Mouse (Mus musculus): ENCODE data around the gene Rpl13. TPM values are rescaled to one million over a fixed set of nuclear protein-coding genes. Genes with fewer than 3 reads are reported as not detected.

Gene Rpl13
- polyA plus RNA-seq (2015; fragmentation: Nextera tagmentation; extraction: Ambion mirVana), result 802 and 841 TPM in 2 replicates

DNA sequence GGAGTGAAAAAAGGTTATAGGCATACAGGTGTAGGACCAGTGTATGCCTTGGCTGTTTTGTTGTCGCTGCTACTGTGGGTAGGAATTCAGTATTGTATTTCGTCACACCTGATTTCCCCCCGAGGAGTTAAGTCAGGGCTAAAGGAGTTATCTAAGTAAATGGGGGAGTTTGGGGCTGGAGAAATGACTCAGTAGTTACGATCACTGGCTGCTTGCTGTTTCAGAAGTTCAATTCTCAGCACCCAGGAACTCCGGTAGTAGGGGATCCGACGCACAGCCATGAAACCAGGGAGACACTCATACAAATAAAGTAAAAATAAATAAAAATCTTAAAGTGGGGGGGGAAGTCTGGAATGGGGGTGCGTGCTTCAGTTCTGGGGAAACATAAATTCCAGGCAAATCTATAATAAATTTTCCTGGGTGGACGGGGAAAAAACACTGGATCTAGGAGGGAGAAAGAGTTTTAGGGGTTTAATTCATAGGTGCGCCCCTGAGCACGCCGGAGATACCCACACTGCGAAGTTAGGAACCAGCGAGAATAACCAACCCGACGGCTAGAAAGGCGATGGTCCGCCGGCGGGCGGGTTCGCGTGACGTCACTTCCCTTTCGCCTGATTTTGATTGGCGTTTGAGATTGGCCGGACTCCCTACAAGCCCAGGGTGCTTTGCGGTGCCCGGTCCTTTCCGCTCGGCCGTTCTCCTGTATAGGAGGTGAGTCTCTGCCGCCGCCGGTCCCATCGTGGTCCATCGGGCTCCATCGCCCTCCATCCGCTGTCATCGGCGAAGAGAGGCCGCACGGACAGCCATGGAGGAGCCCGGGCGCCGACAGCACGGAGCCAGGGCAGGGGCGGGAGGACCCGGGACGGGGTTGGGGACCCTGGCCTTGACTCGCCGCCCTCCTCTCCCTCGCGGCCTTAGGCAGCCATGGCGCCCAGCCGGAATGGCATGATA, at the start of gene Rpl13:
TSS of gene Rpl13 (plus strand) at position 616 of the 951 bp plus-strand sequence.
- peaks cover 33% of the 10 kb centered on the region for H3K36me3 ChIP-seq
- H3K27me3 ChIP-seq, result no peaks in the 10 kb centered on the region
- H3K4me1 ChIP-seq (replicated peaks), result peaks cover 18% of the 10 kb centered on the region
- peak; percentile 96 for ATAC-seq (replicated peaks; ENCODE audit: insufficient number of reproducible peaks, insufficient read depth, low FRiP score, low read depth)
- 1% methylated on average over 56 of the region's 56 CpGs for WGBS
- peak within 1 kb of the TSS; percentile 85 for H3K27ac ChIP-seq
- peak within 1 kb of the TSS; percentile 88 for H3K4me2 ChIP-seq
- peak within 1 kb of the TSS; percentile 91 for H3K9ac ChIP-seq
- H3K4me3 ChIP-seq, result peak within 1 kb of the TSS; percentile 65
- no peaks in the 10 kb centered on the region for H3K9me3 ChIP-seq (replicated peaks)

GRCm38 (mm10) chr8:123062721-123063120, 39.4 kb upstream of the Rpl13 start, which contains the start of gene Spg7:
Spg7 (plus strand) TSS chr8:123062942.
- Histone ChIP-seq H3K9ac (no peak within 1 kb of the TSS), H3K27ac (no peak within 1 kb of the TSS), H3K4me3 (no peak within 1 kb of the TSS)

DNA sequence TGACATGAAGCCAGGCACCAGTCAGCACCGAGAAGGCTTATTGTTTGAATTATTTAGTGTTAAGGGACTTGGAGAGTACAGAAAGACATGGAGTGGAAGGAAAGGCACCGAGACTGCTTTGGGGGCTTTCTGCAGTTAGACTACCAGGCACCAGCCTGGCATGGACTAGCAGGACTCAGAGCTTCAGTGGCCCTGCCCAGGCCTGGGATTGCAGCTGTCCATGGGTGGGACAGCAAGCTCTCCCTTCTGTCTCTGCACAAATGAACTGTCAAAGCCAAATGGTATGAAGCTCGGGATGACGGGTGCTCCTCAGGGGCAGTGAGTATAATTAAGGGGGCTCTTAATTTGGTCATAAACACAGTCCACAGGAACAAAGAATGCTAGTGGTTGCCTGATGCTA, 38.1 kb upstream of the Rpl13 start:
- no peaks in the 10 kb centered on the region for H3K9me3 ChIP-seq (replicated peaks)
- H3K4me3 ChIP-seq, result peak overlapping the region; percentile 77; the same call in 1 of the 2 replicates
- no peaks in the 10 kb centered on the region for H3K27me3 ChIP-seq
- no peaks in the 10 kb centered on the region; the same call in 1 of the 2 replicates for H3K36me3 ChIP-seq
- peaks cover 22% of the 10 kb centered on the region for H3K4me1 ChIP-seq (replicated peaks)
- H3K9ac ChIP-seq, result 0 out of 2 replicates have a peak overlapping the region, but pooled peaks have one; percentile 90
- H3K4me2 ChIP-seq, result peak overlapping the region; percentile 64
- 75% methylated on average over 4 of the region's 4 CpGs for WGBS
- H3K27ac ChIP-seq, result no peak overlapping the region
- no peak for ATAC-seq (replicated peaks; ENCODE audit: insufficient number of reproducible peaks, insufficient read depth, low FRiP score, low read depth)

More at GRCm38 (mm10) chr8:123062721-123063120, 39.4 kb upstream of the Rpl13 start, which contains the start of gene Spg7:
- WGBS, result 69% methylated on average over 7 of the region's 7 CpGs
- Histone ChIP-seq H3K4me1 (replicated peaks) (peaks cover 22% of the 10 kb centered on the region), H3K9me3 (replicated peaks) (no peaks in the 10 kb centered on the region), H3K36me3 (no peaks in the 10 kb centered on the region; the same call in 1 of the 2 replicates), H3K27me3 (no peaks in the 10 kb centered on the region), H3K4me2 (no peak within 1 kb of the TSS)
- no peak for ATAC-seq (replicated peaks; ENCODE audit: insufficient number of reproducible peaks, insufficient read depth, low FRiP score, low read depth)

GRCm38 (mm10) chr8:123064809-123065213, 37.3 kb upstream of the Rpl13 start:
- Histone ChIP-seq H3K27me3 (no peaks in the 10 kb centered on the region), H3K36me3 (no peaks in the 10 kb centered on the region; the same call in 1 of the 2 replicates), H3K4me2 (peak overlapping the region; percentile 64), H3K9me3 (replicated peaks) (no peaks in the 10 kb centered on the region), H3K4me1 (replicated peaks) (peaks cover 22% of the 10 kb centered on the region), H3K9ac (peak overlapping the region; percentile 90), H3K4me3 (peak overlapping the region; percentile 77), H3K27ac (peak overlapping the region; percentile 90)
- 1% methylated on average over 14 of the region's 14 CpGs for WGBS
- 0 out of 2 replicates have a peak, but pooled peaks have one; percentile 12 for ATAC-seq (replicated peaks; ENCODE audit: insufficient number of reproducible peaks, insufficient read depth, low FRiP score, low read depth)

DNA sequence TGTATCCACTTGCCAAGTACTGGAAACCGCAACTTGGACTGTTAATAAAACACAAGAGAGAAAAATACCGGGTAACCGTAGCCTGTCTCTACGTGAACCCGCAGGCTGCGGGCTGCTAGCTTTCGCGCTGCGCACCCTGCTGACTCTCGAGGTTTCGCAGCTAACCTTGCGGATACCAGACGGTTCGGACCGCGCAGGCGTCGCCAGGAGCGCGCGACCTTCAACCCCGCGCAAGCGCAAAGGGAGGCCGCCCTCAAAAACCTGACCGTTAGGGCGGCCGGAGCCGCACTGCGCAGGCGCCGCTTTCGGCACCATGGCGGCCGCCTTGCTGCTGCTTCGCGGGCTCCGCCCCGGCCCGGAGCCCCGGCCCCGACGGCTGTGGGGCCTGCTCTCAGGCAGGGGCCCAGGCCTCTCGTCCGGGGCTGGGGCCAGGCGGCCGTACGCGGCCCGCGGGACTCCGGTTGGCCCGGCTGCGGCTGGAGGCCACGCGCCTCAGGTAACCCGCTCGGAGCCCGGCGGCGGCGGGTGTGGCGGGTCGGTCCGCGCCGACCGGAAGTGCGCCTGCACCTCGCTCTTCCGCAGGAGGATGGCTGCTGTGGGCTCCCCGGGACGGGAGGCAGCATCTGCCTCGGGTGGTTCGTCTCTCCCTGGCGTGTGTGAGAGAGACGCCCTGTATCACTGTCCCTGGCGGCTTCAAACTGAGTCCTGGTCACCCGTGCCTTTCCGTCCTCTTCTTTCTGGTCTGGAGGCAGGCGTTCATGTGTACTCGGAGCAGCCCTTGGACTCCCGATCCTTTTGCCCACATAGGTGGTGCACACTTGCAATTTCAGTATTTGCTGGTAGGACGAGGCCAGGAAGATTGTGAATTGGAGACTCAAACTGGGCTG, 36.7 kb upstream of the Rpl13 start:
- under 1% methylated on average over 84 of the region's 84 CpGs for WGBS
- Histone ChIP-seq H3K27ac (peak overlapping the region; percentile 90), H3K4me1 (replicated peaks) (peaks cover 22% of the 10 kb centered on the region), H3K36me3 (peaks cover 4% of the 10 kb centered on the region; the same call in 1 of the 2 replicates), H3K9ac (peak overlapping the region; percentile 90), H3K27me3 (no peaks in the 10 kb centered on the region), H3K4me2 (peak overlapping the region; percentile 64), H3K9me3 (replicated peaks) (no peaks in the 10 kb centered on the region), H3K4me3 (peak overlapping the region; percentile 77)
- peak; percentile 98 for ATAC-seq (replicated peaks; ENCODE audit: insufficient number of reproducible peaks, insufficient read depth, low FRiP score, low read depth)

GRCm38 (mm10) chr8:123066101-123066683, 36.0 kb upstream of the Rpl13 start:
- WGBS, result 36% methylated on average over 7 of the region's 7 CpGs
- no peak for ATAC-seq (replicated peaks; ENCODE audit: insufficient number of reproducible peaks, insufficient read depth, low FRiP score, low read depth)
- no peaks in the 10 kb centered on the region for H3K27me3 ChIP-seq
- H3K4me1 ChIP-seq (replicated peaks), result peaks cover 25% of the 10 kb centered on the region
- peak overlapping the region; percentile 77 for H3K4me3 ChIP-seq
- peak overlapping the region; percentile 90 for H3K9ac ChIP-seq
- peak overlapping the region; percentile 90 for H3K27ac ChIP-seq
- H3K36me3 ChIP-seq, result peaks cover 5% of the 10 kb centered on the region; the same call in 1 of the 2 replicates
- no peaks in the 10 kb centered on the region for H3K9me3 ChIP-seq (replicated peaks)
- peak overlapping the region; percentile 64 for H3K4me2 ChIP-seq

- 0 out of 2 replicates have a peak, but pooled peaks have one; percentile 35 for ATAC-seq (replicated peaks; ENCODE audit: insufficient number of reproducible peaks, insufficient read depth, low FRiP score, low read depth)
- H3K4me3 ChIP-seq, result no peak overlapping the region
- no peaks in the 10 kb centered on the region for H3K27me3 ChIP-seq
- H3K4me2 ChIP-seq, result no peak overlapping the region
- peaks cover 18% of the 10 kb centered on the region for H3K4me1 ChIP-seq (replicated peaks)
- no peaks in the 10 kb centered on the region for H3K9me3 ChIP-seq (replicated peaks)
- H3K9ac ChIP-seq, result peak overlapping the region; percentile 19; the same call in 1 of the 2 replicates
- peaks cover 42% of the 10 kb centered on the region for H3K36me3 ChIP-seq
- WGBS, result 29% methylated on average over 4 of the region's 4 CpGs
- H3K27ac ChIP-seq, result peak overlapping the region; percentile 53
Observed at GRCm38 (mm10) chr8:123071176-123071575, 31.0 kb upstream of the Rpl13 start.

- no peaks in the 10 kb centered on the region for H3K27me3 ChIP-seq
- H3K36me3 ChIP-seq, result peaks cover 78% of the 10 kb centered on the region
- 78% methylated on average over 6 of the region's 6 CpGs for WGBS
- no peak overlapping the region for H3K27ac ChIP-seq
- no peak overlapping the region for H3K4me3 ChIP-seq
- no peaks in the 10 kb centered on the region for H3K4me1 ChIP-seq (replicated peaks)
- no peak for ATAC-seq (replicated peaks; ENCODE audit: insufficient number of reproducible peaks, insufficient read depth, low FRiP score, low read depth)
- H3K4me2 ChIP-seq, result no peak overlapping the region
- no peak overlapping the region for H3K9ac ChIP-seq
- H3K9me3 ChIP-seq (replicated peaks), result no peaks in the 10 kb centered on the region
Observed at GRCm38 (mm10) chr8:123077213-123077612, 24.9 kb upstream of the Rpl13 start.

DNA sequence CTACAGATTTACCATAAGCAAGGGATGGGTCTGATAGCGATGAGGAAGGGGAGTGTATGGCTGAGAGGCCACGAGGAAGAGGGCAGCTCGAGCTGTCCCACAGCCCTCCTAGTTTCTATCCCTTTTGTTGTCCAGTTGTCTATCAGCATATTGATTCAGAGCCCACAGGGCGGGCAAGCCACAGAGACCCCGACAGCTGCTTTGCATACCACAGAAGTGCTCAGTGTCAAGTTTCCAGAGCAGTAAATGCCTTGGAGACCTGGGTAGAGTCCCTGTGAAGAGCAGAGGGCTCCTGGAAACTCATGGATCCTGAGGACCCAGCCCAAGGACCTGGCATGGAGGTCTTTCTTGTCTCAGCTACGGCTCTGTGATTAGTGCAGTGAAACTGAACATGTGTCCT, 19.2 kb upstream of the Rpl13 start:
- WGBS, result 87% methylated on average over 6 of the region's 6 CpGs
- Histone ChIP-seq H3K36me3 (peaks cover 81% of the 10 kb centered on the region), H3K4me3 (no peak overlapping the region), H3K9ac (no peak overlapping the region), H3K27me3 (no peaks in the 10 kb centered on the region), H3K4me1 (replicated peaks) (no peaks in the 10 kb centered on the region), H3K9me3 (replicated peaks) (no peaks in the 10 kb centered on the region), H3K4me2 (no peak overlapping the region), H3K27ac (no peak overlapping the region)
- ATAC-seq (replicated peaks; ENCODE audit: insufficient number of reproducible peaks, insufficient read depth, low FRiP score, low read depth), result no peak

DNA sequence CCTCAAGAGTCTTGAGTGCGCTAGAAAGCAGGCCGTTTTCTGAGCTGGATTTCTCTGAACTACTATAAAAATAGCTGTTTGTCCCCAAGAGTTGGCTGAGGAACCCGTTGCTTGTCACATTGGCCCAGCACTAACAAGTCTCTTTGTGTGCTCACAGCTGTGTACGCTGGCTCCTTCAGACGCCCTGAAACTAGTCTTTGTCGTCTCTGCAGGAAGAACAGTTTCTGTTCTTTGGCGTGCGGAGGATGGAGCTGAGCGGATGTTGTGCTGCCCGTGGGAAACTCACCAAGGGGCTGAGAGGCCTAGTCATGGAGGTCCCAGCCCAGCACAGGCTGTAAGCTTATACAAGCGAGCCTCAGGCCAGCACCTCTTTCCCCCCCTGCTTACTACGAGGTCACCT, 18.5 kb upstream of the Rpl13 start:
- no peak overlapping the region for H3K4me2 ChIP-seq
- WGBS, result 91% methylated on average over 12 of the region's 12 CpGs
- H3K4me1 ChIP-seq (replicated peaks), result no peaks in the 10 kb centered on the region
- no peak overlapping the region for H3K9ac ChIP-seq
- ATAC-seq (replicated peaks; ENCODE audit: insufficient number of reproducible peaks, insufficient read depth, low FRiP score, low read depth), result no peak
- H3K27ac ChIP-seq, result no peak overlapping the region
- H3K36me3 ChIP-seq, result peaks cover 83% of the 10 kb centered on the region
- H3K4me3 ChIP-seq, result no peak overlapping the region
- H3K27me3 ChIP-seq, result no peaks in the 10 kb centered on the region
- no peaks in the 10 kb centered on the region for H3K9me3 ChIP-seq (replicated peaks)

Data from heart, embryonic 15.5 days (tissue).